In the genomic region with DNA sequence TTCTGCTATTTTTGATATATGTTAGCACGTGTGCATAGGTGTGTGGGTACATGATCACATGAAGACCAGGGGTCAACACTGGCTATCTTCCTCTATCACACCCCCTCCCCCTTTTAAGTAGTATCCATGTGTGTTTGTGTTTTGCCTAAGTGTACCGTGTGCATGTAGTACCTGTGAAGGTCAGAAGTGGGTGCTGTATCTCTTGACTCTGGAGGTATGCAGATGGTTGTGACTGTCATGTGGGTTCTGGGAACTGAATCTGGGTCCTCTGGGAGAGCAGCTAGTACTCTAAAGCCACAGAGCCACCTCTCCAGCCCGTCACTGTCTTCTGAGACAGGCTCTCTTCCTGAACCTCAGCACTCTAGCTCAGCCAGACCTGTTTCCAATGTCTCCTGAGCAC, we compare ENCODE assay signal across 24 mouse cellular contexts. TPM values are rescaled to one million over a fixed set of nuclear protein-coding genes. Genes with fewer than 3 reads are reported as not detected.
DNase-seq lines count a peak whose midpoint lies in the region; ATAC-seq and TF ChIP-seq lines count a peak whose summit lies in the region.
"Had no signal": no experiment of that assay in that cellular context is flagged by ENCODE, and none has a peak within 500 bp of the region (broad histone marks: within the 10 kb centered on the region; RNA-seq: fewer than 3 reads in every experiment).

No protein-coding gene starts in this region.

- no peak for TF ChIP-seq EP300 in heart, adult 2 months (IDR thresholded peaks at IDR 0.05; ENCODE audit: insufficient read depth, low read depth, low read length)

- 0 out of 2 replicates have a peak, but pooled peaks have one; percentile 20 for TF ChIP-seq CTCF in heart, adult 2 months (IDR thresholded peaks at IDR 0.05)
- TF ChIP-seq CTCF in spleen, adult 2 months (IDR thresholded peaks at IDR 0.05; ENCODE audit: extremely low read depth, insufficient read depth, insufficient read length, insufficient replicate concordance) = no peak
- TF ChIP-seq CTCF in forebrain, postnatal 0 days (IDR thresholded peaks at IDR 0.05; ENCODE audit: low read depth) = no peak

- no peak for TF ChIP-seq POLR2A in heart, adult 2 months (IDR thresholded peaks at IDR 0.05; ENCODE audit: insufficient read depth, low read depth, low read length)
- TF ChIP-seq POLR2A in spleen, adult 2 months (IDR thresholded peaks at IDR 0.05; ENCODE audit: low read depth, low read length) = no peak

- H3K79me2 ChIP-seq in heart, adult 2 months (replicated peaks; ENCODE audit: control insufficient read depth, insufficient read depth, low read length) = no peaks in the 10 kb centered on the region

- no peak for ATAC-seq in heart, embryonic 11.5 days (replicated peaks; ENCODE audit: insufficient number of reproducible peaks, low FRiP score, low TSS enrichment)
- ATAC-seq in megakaryocyte progenitor cell, adult 5-6 weeks (replicated peaks; ENCODE audit: poor library complexity) = peak; percentile 39; the same call in 1 of the 2 replicates
- ATAC-seq in forebrain, postnatal 0 days = no peak
- ATAC-seq: intestine, embryonic 16.5 days; midbrain, embryonic 13.5 days had no signal

- intact Hi-C loops in heart, adult 2 months (cut with DNase I) = no loop called here

- no peak overlapping the region for H3K4me2 ChIP-seq in heart, embryonic 11.5 days
- no peak overlapping the region for H3K4me2 ChIP-seq in forebrain, postnatal 0 days (ENCODE audit: low read depth)
- H3K4me2 ChIP-seq: embryonic facial prominence, embryonic 15.5 days; hindbrain, embryonic 14.5 days; limb, embryonic 15.5 days; midbrain, embryonic 13.5 days had no signal

- no peak for DNase-seq in heart, adult 2 months
- DNase-seq in spleen, adult 2 months (ENCODE audit: low read depth in 1 of 2, low spot score in 2 of 2) = no peak
- no peak for DNase-seq in spleen, adult 18-20 months
- no peak for DNase-seq in testis, postnatal 10 days (ENCODE audit: low spot score)
- no peak for DNase-seq in forebrain, postnatal 0 days
- DNase-seq: cerebellum, adult 18-20 months; cerebellum, postnatal 36 days; gastrocnemius, postnatal 10 days; heart, postnatal 36 days; lung, adult 2 months; lung, postnatal 4 days; right cerebral cortex, postnatal 14 days had no signal

- H3K9ac ChIP-seq in heart, adult 2 months (ENCODE audit: low read depth, low read length) = no peak overlapping the region
- no peak overlapping the region for H3K9ac ChIP-seq in heart, embryonic 11.5 days (ENCODE audit: low read depth, low read length)
- no peak overlapping the region for H3K9ac ChIP-seq in forebrain, postnatal 0 days
- H3K9ac ChIP-seq: embryonic facial prominence, embryonic 15.5 days; hindbrain, embryonic 14.5 days; limb, embryonic 15.5 days; midbrain, embryonic 13.5 days had no signal

- 96% methylated on average over 3 of the region's 3 CpGs for WGBS in heart, adult 2 months
- WGBS in heart, embryonic 11.5 days (ENCODE audit: insufficient replicate concordance) = 86% methylated on average over 3 of the region's 3 CpGs
- WGBS in spleen, adult 2 months = 81% methylated on average over 3 of the region's 3 CpGs
- WGBS in forebrain, postnatal 0 days = 93% methylated on average over 3 of the region's 3 CpGs

- H3K27me3 ChIP-seq in heart, adult 2 months (ENCODE audit: control insufficient read depth, insufficient read depth, low read length) = no peaks in the 10 kb centered on the region
- H3K27me3 ChIP-seq in heart, embryonic 11.5 days (ENCODE audit: control insufficient read depth, insufficient read depth, low read length) = no peaks in the 10 kb centered on the region
- H3K27me3 ChIP-seq in spleen, adult 2 months (ENCODE audit: control insufficient read depth, insufficient read depth, low read length) = no peaks in the 10 kb centered on the region
- no peaks in the 10 kb centered on the region for H3K27me3 ChIP-seq in forebrain, postnatal 0 days (ENCODE audit: insufficient read depth, low read length)
- H3K27me3 ChIP-seq: embryonic facial prominence, embryonic 15.5 days; limb, embryonic 15.5 days; midbrain, embryonic 13.5 days had no signal

- no peak overlapping the region for H3K27ac ChIP-seq in heart, adult 2 months
- no peak overlapping the region for H3K27ac ChIP-seq in heart, embryonic 11.5 days (ENCODE audit: low read depth, low read length)
- peak overlapping the region; percentile 53 for H3K27ac ChIP-seq in spleen, adult 2 months (ENCODE audit: insufficient read depth, low read length)
- H3K27ac ChIP-seq in forebrain, postnatal 0 days (ENCODE audit: low read depth, low read length) = no peak overlapping the region
- H3K27ac ChIP-seq: embryonic facial prominence, embryonic 15.5 days; forebrain, embryonic 10.5 days; hindbrain, embryonic 14.5 days; limb, embryonic 15.5 days; midbrain, embryonic 13.5 days had no signal

- no peaks in the 10 kb centered on the region for H3K36me3 ChIP-seq in heart, adult 2 months (ENCODE audit: control insufficient read depth, insufficient read depth, low read length)
- peaks cover 2% of the 10 kb centered on the region for H3K36me3 ChIP-seq in heart, embryonic 11.5 days (ENCODE audit: control insufficient read depth, insufficient read depth, low read length)
- H3K36me3 ChIP-seq in spleen, adult 2 months (ENCODE audit: control insufficient read depth, insufficient read depth, low read length) = peaks cover 9% of the 10 kb centered on the region; the same call in 1 of the 2 replicates
- peaks cover 39% of the 10 kb centered on the region for H3K36me3 ChIP-seq in forebrain, postnatal 0 days (ENCODE audit: insufficient read depth)

- H3K4me3 ChIP-seq in heart, adult 2 months = no peak overlapping the region
- H3K4me3 ChIP-seq in heart, embryonic 11.5 days (ENCODE audit: low read depth, low read length) = no peak overlapping the region
- no peak overlapping the region for H3K4me3 ChIP-seq in spleen, adult 2 months (ENCODE audit: extremely low read depth, insufficient read depth, insufficient read length)
- H3K4me3 ChIP-seq in forebrain, postnatal 0 days (ENCODE audit: low read depth, low read length) = no peak overlapping the region
- H3K4me3 ChIP-seq: embryonic facial prominence, embryonic 15.5 days; forebrain, embryonic 10.5 days; limb, embryonic 15.5 days; midbrain, embryonic 13.5 days had no signal

- no peaks in the 10 kb centered on the region for H3K9me3 ChIP-seq in heart, embryonic 11.5 days (replicated peaks; ENCODE audit: control insufficient read depth, low read length)
- no peaks in the 10 kb centered on the region for H3K9me3 ChIP-seq in forebrain, postnatal 0 days (ENCODE audit: low read length)
- H3K9me3 ChIP-seq: embryonic facial prominence, embryonic 15.5 days; forebrain, embryonic 10.5 days; limb, embryonic 15.5 days; midbrain, embryonic 13.5 days had no signal

- H3K4me1 ChIP-seq in heart, adult 2 months (ENCODE audit: control insufficient read depth, insufficient read depth, low read length) = no peaks in the 10 kb centered on the region
- no peaks in the 10 kb centered on the region for H3K4me1 ChIP-seq in heart, embryonic 11.5 days (ENCODE audit: control insufficient read depth, insufficient read depth, low read length)
- H3K4me1 ChIP-seq in spleen, adult 2 months (ENCODE audit: control insufficient read depth, insufficient read depth, insufficient read length) = peaks cover 13% of the 10 kb centered on the region; the same call in 1 of the 2 replicates
- H3K4me1 ChIP-seq in forebrain, postnatal 0 days (ENCODE audit: insufficient read depth) = no peaks in the 10 kb centered on the region
- H3K4me1 ChIP-seq: embryonic facial prominence, embryonic 15.5 days; limb, embryonic 15.5 days; midbrain, embryonic 13.5 days had no signal

RNA-seq across cellular contexts. Expression of a gene that starts 42.6 kb away (rescaled TPM):
- 10 to 100 TPM; 18.8 to 19.3 TPM for total RNA-seq in heart, adult 2 months (2021)
- 9.2 and 16.8 TPM in 2 replicates for polyA plus RNA-seq in heart, adult 2 months (2012; rRNA removed)
- polyA plus RNA-seq in heart, embryonic 11.5 days (2014; fragmentation: Nextera tagmentation; extraction: Ambion mirVana) = 34.5 and 43.5 TPM in 2 replicates
- polyA plus RNA-seq in spleen, adult 2 months (2012; rRNA removed) = 7.7 and 10.3 TPM in 2 replicates
- 0.59 and 0.73 TPM in 2 replicates for total RNA-seq in megakaryocyte progenitor cell, adult 5-6 weeks (2015)
- 1.7 and 3.4 TPM in 2 replicates for total RNA-seq in megakaryocyte progenitor cell, adult 5-6 weeks (2017)
- 32.0 and 38.5 TPM in 2 replicates for total RNA-seq in forebrain, postnatal 0 days (2014; rRNA removed)
- 44.4 and 58.2 TPM in 2 replicates for polyA plus RNA-seq in forebrain, postnatal 0 days (2015; fragmentation: Nextera tagmentation; extraction: Ambion mirVana)

RNA-seq across cellular contexts. Expression of a gene that starts 46.1 kb away (rescaled TPM):
- under 1 TPM; 0.14 to 0.50 TPM for total RNA-seq in heart, adult 2 months (2021)
- 0.61 and 0.73 TPM in 2 replicates for polyA plus RNA-seq in heart, adult 2 months (2012; rRNA removed)
- 0.64 and 0.96 TPM in 2 replicates for polyA plus RNA-seq in heart, embryonic 11.5 days (2014; fragmentation: Nextera tagmentation; extraction: Ambion mirVana)
- 4.4 and 4.7 TPM in 2 replicates for polyA plus RNA-seq in spleen, adult 2 months (2012; rRNA removed)
- total RNA-seq in megakaryocyte progenitor cell, adult 5-6 weeks (2015) = 0.37 TPM in 1 of 2 replicates, not detected in the other
- total RNA-seq in megakaryocyte progenitor cell, adult 5-6 weeks (2017) = 0.34 and 0.42 TPM in 2 replicates
- total RNA-seq in forebrain, postnatal 0 days (2014; rRNA removed) = not detected in 2 replicates
- polyA plus RNA-seq in forebrain, postnatal 0 days (2015; fragmentation: Nextera tagmentation; extraction: Ambion mirVana) = 0.12 and 0.31 TPM in 2 replicates
- total RNA-seq: adrenal gland, adult 18-20 months; layer of hippocampus, postnatal 36 days; left cerebral cortex, postnatal 36 days had no signal
- polyA plus RNA-seq: neural tube, embryonic 14.5 days had no signal
